Mouse (Mus musculus) inflammation-experienced regulatory T-cells, adult 6 months (primary cell): Measurements from ENCODE around the gene Ddx23. TPM values are rescaled to one million over a fixed set of nuclear protein-coding genes. Genes with fewer than 3 reads are reported as not detected.

Experiments
- ATAC-seq: one replicate; pipeline ENCODE4 v1.8.0; 2017
- polyA plus RNA-seq, 3 experiments: library from polyadenylated mRNA; unstranded; fragments of 100-300 nt; shearing (Covaris generic); gene quantifications; one replicate each; pipeline ENCODE4 v1.2.1; 2017

The Ddx23 gene
- polyA plus RNA-seq = 10 to 100 TPM; 15.4 to 37.0 (median 37.0) TPM

- peak; percentile 95 for ATAC-seq
Observed at GRCm38 (mm10) chr15:98662567-98663545, at the start of gene Ddx23. Gene Ddx23 (minus strand): TSS chr15:98662894.

- ATAC-seq = peak; percentile 60
Observed at GRCm38 (mm10) chr15:98710442-98710841, 47.7 kb upstream of the Ddx23 start.

DNA sequence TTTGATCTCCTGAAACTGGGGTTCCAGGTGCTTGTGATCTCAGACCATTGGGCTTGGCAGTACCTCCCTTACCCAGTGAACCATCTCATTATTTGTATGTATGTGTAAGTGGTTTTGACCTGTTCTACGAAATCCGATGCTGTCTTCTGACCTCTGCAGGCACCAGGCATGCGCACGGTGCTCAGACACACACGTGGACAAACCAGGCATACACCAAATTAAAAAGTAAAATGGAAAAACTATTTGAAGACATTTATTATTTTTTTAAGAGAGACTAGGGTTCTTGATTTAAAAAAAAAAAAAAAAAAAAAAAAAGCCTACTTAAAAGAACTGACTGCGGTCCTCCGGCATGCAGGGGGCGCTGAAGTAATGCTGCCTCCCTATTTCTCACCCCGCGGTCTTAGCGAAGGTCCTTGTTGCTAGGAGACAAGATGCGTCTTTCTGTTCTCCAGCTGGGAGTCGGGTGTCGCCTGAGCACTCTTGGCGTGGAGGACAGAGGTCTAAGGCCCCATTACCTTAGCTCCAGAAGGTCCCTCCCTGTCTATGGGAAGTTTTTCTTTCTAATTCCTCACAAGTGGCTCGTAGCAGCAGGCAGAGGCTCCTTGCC, 45.2 kb upstream of the Ddx23 start, which contains the start of gene Ccdc65:
Gene Ccdc65 (plus strand): TSS at position 442 of the 607 bp plus-strand sequence.
- peak; percentile 50 for ATAC-seq

- ATAC-seq = no peak
Observed at GRCm38 (mm10) chr15:98704312-98704711, 41.6 kb upstream of the Ddx23 start.

GRCm38 (mm10) chr15:98699190-98700105, 36.8 kb upstream of the Ddx23 start:
- ATAC-seq = peak; percentile 69

GRCm38 (mm10) chr15:98696216-98696615, 33.5 kb upstream of the Ddx23 start:
- ATAC-seq = no peak

- no peak for ATAC-seq
Observed at GRCm38 (mm10) chr15:98695726-98696125, 33.0 kb upstream of the Ddx23 start.

GRCm38 (mm10) chr15:98692171-98692715, 29.5 kb upstream of the Ddx23 start:
- ATAC-seq = no peak

GRCm38 (mm10) chr15:98691486-98692147, 28.9 kb upstream of the Ddx23 start:
- no peak for ATAC-seq

- ATAC-seq = no peak
Observed at GRCm38 (mm10) chr15:98689682-98690081, 27.0 kb upstream of the Ddx23 start.

DNA sequence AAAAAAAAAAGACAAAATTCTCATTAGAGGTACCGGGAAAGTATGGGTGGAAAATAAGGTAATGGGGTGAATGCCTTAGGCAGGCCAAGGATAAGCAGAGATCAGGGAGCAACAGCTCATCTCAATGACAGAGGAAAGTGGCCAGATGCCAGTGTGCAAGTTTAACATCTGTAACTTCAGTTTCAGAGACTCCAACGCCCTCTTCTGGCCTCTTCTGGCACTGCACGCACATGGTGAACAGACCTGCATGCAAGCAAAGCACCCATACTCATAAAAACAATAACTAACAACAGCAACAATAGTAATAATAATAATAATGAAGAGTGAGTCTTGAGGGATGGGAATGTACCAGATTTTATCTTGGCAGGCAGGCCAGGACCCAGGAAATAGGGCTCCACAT, 23.2 kb upstream of the Ddx23 start:
- no peak for ATAC-seq

- ATAC-seq = no peak
Observed at GRCm38 (mm10) chr15:98683746-98684145, 21.1 kb upstream of the Ddx23 start.

DNA sequence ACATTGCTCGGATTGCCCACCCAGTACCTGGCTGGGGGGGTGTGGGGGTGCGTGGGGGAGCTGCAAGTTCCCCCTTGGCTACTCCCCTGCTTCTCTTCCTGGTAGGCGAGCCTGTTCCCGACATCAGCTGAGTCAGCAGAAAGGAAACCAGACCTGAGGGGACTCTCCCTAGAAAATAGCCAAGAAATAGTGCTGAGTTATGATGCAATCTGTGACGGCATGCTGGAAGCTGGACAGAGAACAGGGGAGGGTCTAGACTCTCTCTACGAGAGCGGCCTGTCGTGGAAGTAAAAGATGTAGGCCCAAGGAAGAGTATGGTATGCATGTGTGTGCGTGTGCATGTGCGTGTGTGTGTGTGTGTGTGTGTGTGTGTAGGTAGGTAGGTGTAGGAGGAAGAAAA, 20.5 kb upstream of the Ddx23 start:
- no peak for ATAC-seq

- ATAC-seq = no peak
Observed at GRCm38 (mm10) chr15:98681633-98682032, 18.9 kb upstream of the Ddx23 start.

GRCm38 (mm10) chr15:98680660-98681059, 18.0 kb upstream of the Ddx23 start:
- ATAC-seq = no peak

- ATAC-seq = no peak
Observed at GRCm38 (mm10) chr15:98677977-98678376, 15.3 kb upstream of the Ddx23 start.

GRCm38 (mm10) chr15:98676940-98677728, 14.4 kb upstream of the Ddx23 start, which contains the start of gene Rnd1:
Gene Rnd1 (minus strand): TSS chr15:98677461.
- peak; percentile 98 for ATAC-seq

GRCm38 (mm10) chr15:98676471-98676870, 13.8 kb upstream of the Ddx23 start:
- peak; percentile 47 for ATAC-seq

DNA sequence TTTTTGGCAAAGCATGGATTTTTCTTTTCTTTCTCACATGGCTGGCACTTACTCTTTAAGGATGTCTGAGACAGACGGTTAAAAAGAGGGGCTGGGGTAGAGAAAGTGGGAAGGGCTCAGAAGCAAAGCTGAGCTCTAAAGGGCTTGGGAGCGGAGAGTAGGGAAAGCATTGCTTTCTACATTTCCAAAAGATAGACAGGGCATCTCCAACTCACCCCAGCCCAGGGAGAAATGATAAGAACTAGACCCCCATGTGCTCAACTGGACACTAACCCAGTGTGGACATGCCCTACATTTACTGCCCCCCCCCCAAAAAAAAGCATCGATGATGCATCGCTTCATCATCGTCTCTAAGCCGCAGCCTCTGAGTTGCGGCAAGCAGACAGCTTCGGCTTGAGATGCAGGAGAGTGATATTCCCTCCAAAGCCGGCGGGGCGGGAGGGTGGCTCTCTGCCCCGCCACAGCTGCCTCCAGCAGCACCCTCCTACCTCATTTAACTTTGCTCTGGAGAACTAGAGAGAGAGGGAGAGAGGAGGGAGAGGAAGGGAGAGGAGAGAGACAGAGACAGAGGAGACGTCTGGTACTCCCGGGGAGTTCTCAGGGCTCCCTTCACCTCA, 13.0 kb upstream of the Ddx23 start:
- ATAC-seq = no peak

GRCm38 (mm10) chr15:98674994-98675545, 12.4 kb upstream of the Ddx23 start:
- ATAC-seq = no peak
